Mouse (Mus musculus) megakaryocyte, embryonic 14.5 days (primary cell): Measurements from ENCODE around the gene Nid1. TPM values are rescaled to one million over a fixed set of nuclear protein-coding genes. Genes with fewer than 3 reads are reported as not detected.
A peak's percentile ranks its signal among the peaks of the same experiment; 100 is the strongest.

Source experiments
- H3K27me3 ChIP-seq: replicated peaks from 2 replicates; pipeline ENCODE3; 2012; ENCODE audit warnings: inconsistent platforms
- H3K36me3 ChIP-seq: replicated peaks from 2 replicates; pipeline ENCODE3; 2012; ENCODE audit warnings: low read length, inconsistent platforms, mixed read lengths
- H3K4me1 ChIP-seq: 2 replicates; pipeline ENCODE4 v1.6.1; 2012; ENCODE audit warnings: inconsistent platforms
- H3K4me3 ChIP-seq: replicated peaks from 2 replicates; pipeline ENCODE3; 2012; ENCODE audit warnings: moderate library complexity, mild to moderate bottlenecking, inconsistent platforms
- H3K9me3 ChIP-seq: 2 replicates; pipeline ENCODE4 v1.6.1; 2012; ENCODE audit warnings: inconsistent platforms
- FLI1 ChIP-seq: IDR thresholded peaks from 2 replicates; pipeline ENCODE4 v1.6.1; 2012; ENCODE audit warnings: low read length, inconsistent platforms, mixed read lengths
- GATA1 ChIP-seq: IDR thresholded peaks from 3 replicates; pipeline ENCODE4 v1.6.1; 2012; ENCODE audit warnings: mixed read lengths, low read length, inconsistent platforms, borderline replicate concordance
- polyA plus RNA-seq: library from polyadenylated mRNA; stranded (reverse); fragments of >175 nt; gene quantifications from 2 replicates; pipeline ENCODE4 v1.2.3, GENCODE M21; 2012; ENCODE audit warnings: low replicate concordance; ENCODE audit not compliant: insufficient read depth

The Nid1 gene
- polyA plus RNA-seq, 1 experiment = not detected

DNA sequence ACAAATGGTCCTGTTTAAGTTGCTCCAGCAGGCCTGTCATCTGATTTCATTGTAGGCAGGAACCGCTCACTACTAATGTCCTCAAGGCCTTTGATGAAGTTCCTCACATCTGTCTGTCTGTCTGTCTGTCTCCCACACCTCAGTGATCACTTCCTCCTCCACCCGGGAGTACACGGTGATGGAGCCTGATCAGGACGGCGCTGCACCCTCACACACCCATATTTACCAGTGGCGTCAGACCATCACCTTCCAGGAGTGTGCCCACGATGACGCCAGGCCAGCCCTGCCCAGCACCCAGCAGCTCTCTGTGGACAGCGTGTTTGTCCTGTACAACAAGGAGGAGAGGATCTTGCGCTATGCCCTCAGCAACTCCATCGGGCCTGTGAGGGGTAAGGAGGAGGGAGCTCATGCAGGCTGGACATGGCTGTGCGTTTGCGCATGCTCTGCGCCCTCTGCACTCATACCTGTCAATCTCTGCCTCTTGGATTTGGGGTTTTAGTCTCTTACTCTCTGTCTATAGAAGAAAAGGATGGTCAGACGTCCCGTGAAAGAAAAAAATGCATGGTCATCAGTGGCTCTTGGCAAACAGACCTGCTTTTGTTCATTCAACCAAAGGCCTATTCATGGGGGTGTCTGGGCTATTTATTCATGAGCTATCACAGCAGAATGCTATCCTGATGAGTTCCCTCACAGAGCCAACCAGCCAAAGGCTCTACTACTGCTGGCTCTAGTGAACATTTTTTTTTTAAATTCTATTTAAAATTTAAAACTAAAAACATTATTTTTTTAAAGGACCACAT lies 44.7 kb downstream of the Nid1 start:
- no peaks in the 10 kb centered on the region for H3K36me3 ChIP-seq
- H3K9me3 ChIP-seq = no peaks in the 10 kb centered on the region
- TF ChIP-seq FLI1 (no peak), GATA1 (no peak)
- H3K4me3 ChIP-seq = peak overlapping the region; percentile 44
- H3K27me3 ChIP-seq = peaks cover 3% of the 10 kb centered on the region
- no peaks in the 10 kb centered on the region; the same call in 1 of the 2 replicates for H3K4me1 ChIP-seq

- Histone ChIP-seq H3K36me3 (no peaks in the 10 kb centered on the region), H3K27me3 (peaks cover 7% of the 10 kb centered on the region), H3K4me3 (no peak overlapping the region), H3K9me3 (no peaks in the 10 kb centered on the region), H3K4me1 (no peaks in the 10 kb centered on the region; the same call in 1 of the 2 replicates)
- TF ChIP-seq GATA1 (no peak), FLI1 (no peak)
Measured at GRCm38 (mm10) chr13:13484351-13484751, 47.0 kb downstream of the Nid1 start.

GRCm38 (mm10) chr13:13484883-13485282 lies 47.5 kb downstream of the Nid1 start:
- no peak overlapping the region for H3K4me3 ChIP-seq
- H3K36me3 ChIP-seq = no peaks in the 10 kb centered on the region
- H3K4me1 ChIP-seq = no peaks in the 10 kb centered on the region; the same call in 1 of the 2 replicates
- H3K27me3 ChIP-seq = peaks cover 7% of the 10 kb centered on the region
- no peak for TF ChIP-seq FLI1
- no peak for TF ChIP-seq GATA1
- no peaks in the 10 kb centered on the region for H3K9me3 ChIP-seq

DNA sequence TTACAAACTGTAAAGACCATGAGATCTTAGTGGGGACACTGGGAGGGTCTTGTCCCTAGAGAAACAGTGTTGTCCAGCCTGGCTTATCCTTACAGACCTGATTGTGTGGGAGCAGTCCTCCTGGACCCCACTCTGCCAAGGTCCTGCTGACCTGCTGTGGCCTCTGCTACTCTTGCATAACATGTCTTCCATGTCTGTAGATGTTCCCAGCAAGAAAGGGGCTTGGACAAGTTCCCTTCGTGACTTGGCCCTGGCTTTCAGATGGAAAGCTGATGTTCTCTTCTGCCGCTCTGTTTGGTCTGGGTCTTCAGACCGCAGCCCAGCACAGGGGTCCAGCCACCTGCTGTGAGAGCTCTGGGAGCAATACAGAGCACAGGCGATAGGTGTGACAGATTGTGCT lies 48.3 kb downstream of the Nid1 start:
- H3K9me3 ChIP-seq = no peaks in the 10 kb centered on the region
- H3K36me3 ChIP-seq = no peaks in the 10 kb centered on the region
- TF ChIP-seq FLI1 (no peak), GATA1 (no peak)
- H3K27me3 ChIP-seq = peaks cover 7% of the 10 kb centered on the region
- no peaks in the 10 kb centered on the region; the same call in 1 of the 2 replicates for H3K4me1 ChIP-seq
- no peak overlapping the region for H3K4me3 ChIP-seq

GRCm38 (mm10) chr13:13487851-13488250 lies 50.5 kb downstream of the Nid1 start:
- Histone ChIP-seq H3K4me3 (no peak overlapping the region), H3K27me3 (peaks cover 4% of the 10 kb centered on the region), H3K4me1 (no peaks in the 10 kb centered on the region), H3K36me3 (no peaks in the 10 kb centered on the region), H3K9me3 (no peaks in the 10 kb centered on the region)
- no peak for TF ChIP-seq FLI1
- no peak for TF ChIP-seq GATA1

DNA sequence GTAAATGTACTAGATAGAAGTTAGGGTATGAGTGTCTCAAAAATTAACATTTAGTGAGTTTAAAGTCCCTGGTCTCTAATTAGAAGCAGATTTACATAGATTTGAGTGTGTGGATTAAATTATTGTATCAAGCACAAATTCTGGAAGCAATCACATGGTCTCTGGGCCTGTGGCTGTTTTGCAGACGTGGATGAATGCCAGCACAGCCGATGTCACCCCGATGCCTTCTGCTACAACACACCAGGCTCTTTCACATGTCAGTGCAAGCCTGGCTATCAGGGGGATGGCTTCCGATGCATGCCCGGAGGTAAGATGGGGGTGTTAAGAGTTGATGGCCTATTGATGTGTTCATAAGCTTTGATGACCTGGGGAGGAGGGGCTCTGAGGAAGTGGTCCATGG lies 52.5 kb downstream of the Nid1 start:
- Histone ChIP-seq H3K4me1 (0 out of 2 replicates have a peak, but pooled peaks cover 3% of the 10 kb centered on the region), H3K36me3 (no peaks in the 10 kb centered on the region), H3K4me3 (no peak overlapping the region), H3K9me3 (no peaks in the 10 kb centered on the region), H3K27me3 (peaks cover 4% of the 10 kb centered on the region)
- TF ChIP-seq GATA1 = no peak
- TF ChIP-seq FLI1 = no peak

GRCm38 (mm10) chr13:13492151-13492550 lies 54.8 kb downstream of the Nid1 start:
- Histone ChIP-seq H3K36me3 (no peaks in the 10 kb centered on the region), H3K4me3 (no peak overlapping the region), H3K27me3 (peaks cover 4% of the 10 kb centered on the region), H3K9me3 (no peaks in the 10 kb centered on the region), H3K4me1 (0 out of 2 replicates have a peak, but pooled peaks cover 3% of the 10 kb centered on the region)
- TF ChIP-seq FLI1 = no peak
- TF ChIP-seq GATA1 = no peak

DNA sequence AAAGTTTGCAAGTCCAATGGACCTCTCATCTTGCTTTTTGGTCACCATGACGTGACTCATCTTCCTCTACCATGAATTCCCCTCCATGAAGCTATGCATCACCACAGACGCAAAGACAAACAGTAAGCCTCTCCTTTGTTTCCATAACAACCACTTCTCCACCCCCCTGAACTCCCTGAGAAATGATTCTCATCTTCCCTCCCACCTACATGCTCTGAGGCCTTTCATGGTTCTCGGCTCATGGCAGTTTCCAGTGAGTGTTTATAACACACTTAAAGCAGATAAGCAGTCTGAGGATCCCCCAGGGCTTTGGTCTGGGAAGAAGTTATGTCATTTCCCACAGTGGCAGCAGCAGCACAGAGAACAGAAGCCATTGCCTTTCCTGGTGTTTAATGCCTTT lies 56.2 kb downstream of the Nid1 start:
- no peak for TF ChIP-seq FLI1
- TF ChIP-seq GATA1 = no peak
- Histone ChIP-seq H3K27me3 (peaks cover 2% of the 10 kb centered on the region), H3K4me1 (0 out of 2 replicates have a peak, but pooled peaks cover 3% of the 10 kb centered on the region), H3K4me3 (no peak overlapping the region), H3K9me3 (no peaks in the 10 kb centered on the region), H3K36me3 (no peaks in the 10 kb centered on the region)

- no peak for TF ChIP-seq FLI1
- no peak for TF ChIP-seq GATA1
- H3K4me1 ChIP-seq = peaks cover 3% of the 10 kb centered on the region; the same call in 1 of the 2 replicates
Measured at GRCm38 (mm10) chr13:13498022-13498421, 60.7 kb downstream of the Nid1 start.

GRCm38 (mm10) chr13:13502406-13502805 lies 65.1 kb downstream of the Nid1 start:
- H3K9me3 ChIP-seq = no peaks in the 10 kb centered on the region
- TF ChIP-seq GATA1 (no peak), FLI1 (no peak)
- peaks cover 7% of the 10 kb centered on the region for H3K27me3 ChIP-seq
- H3K36me3 ChIP-seq = no peaks in the 10 kb centered on the region
- no peak overlapping the region for H3K4me3 ChIP-seq
- no peaks in the 10 kb centered on the region; the same call in 1 of the 2 replicates for H3K4me1 ChIP-seq

More at GRCm38 (mm10) chr13:13498022-13498421, 60.7 kb downstream of the Nid1 start:
- Histone ChIP-seq H3K36me3 (no peaks in the 10 kb centered on the region), H3K4me3 (no peak overlapping the region), H3K27me3 (peaks cover 6% of the 10 kb centered on the region), H3K9me3 (no peaks in the 10 kb centered on the region)

- H3K9me3 ChIP-seq = no peaks in the 10 kb centered on the region
- TF ChIP-seq GATA1 (no peak), FLI1 (no peak)
Measured at GRCm38 (mm10) chr13:13503695-13504386, 66.5 kb downstream of the Nid1 start.

More at GRCm38 (mm10) chr13:13503695-13504386, 66.5 kb downstream of the Nid1 start:
- Histone ChIP-seq H3K36me3 (no peaks in the 10 kb centered on the region), H3K4me1 (no peaks in the 10 kb centered on the region; the same call in 1 of the 2 replicates), H3K4me3 (no peak overlapping the region), H3K27me3 (peaks cover 7% of the 10 kb centered on the region)
